Mouse (Mus musculus): ENCODE results near the gene Fancd2. TPM values are rescaled to one million over a fixed set of nuclear protein-coding genes. Genes with fewer than 3 reads are reported as not detected.

Gene Fancd2
- polyA plus RNA-seq (2014; fragmentation: Nextera tagmentation; extraction: Ambion mirVana) = 17.0 and 22.2 TPM in 2 replicates

GRCm38 (mm10) chr6:113530932-113531839, at the start of gene Fancd2, which contains the start of gene Emc3:
Gene Fancd2 (plus strand): TSS chr6:113531682.
Gene Emc3 (minus strand): TSS chr6:113531652.
- 1% methylated on average over 47 of the region's 47 CpGs for WGBS
- Histone ChIP-seq H3K4me3 (ENCODE audit: low read depth, low read length) (peak within 1 kb of the TSS; percentile 89), H3K27ac (replicated peaks; ENCODE audit: low read depth, low read length) (no peak within 1 kb of the TSS), H3K4me1 (ENCODE audit: control insufficient read depth, insufficient read depth, low read length) (peaks cover 5% of the 10 kb centered on the region), H3K9ac (ENCODE audit: low read length) (peak within 1 kb of the TSS; percentile 85), H3K27me3 (ENCODE audit: control insufficient read depth, insufficient read depth, low read length) (no peaks in the 10 kb centered on the region), H3K9me3 (ENCODE audit: control insufficient read depth, low read length) (no peaks in the 10 kb centered on the region), H3K4me2 (ENCODE audit: low read depth, severe bottlenecking) (peak within 1 kb of the TSS; percentile 79), H3K36me3 (ENCODE audit: control insufficient read depth, insufficient read depth, low read length) (no peaks in the 10 kb centered on the region)
- DNase-seq (ENCODE audit: low spot score) (peak; percentile 98), ATAC-seq (ENCODE audit: insufficient number of reproducible peaks, low FRiP score, low TSS enrichment, low read depth) (peak; percentile 82; the same call in 1 of the 2 replicates)

GRCm38 (mm10) chr6:113482477-113483099, 48.9 kb upstream of the Fancd2 start:
- no peaks in the 10 kb centered on the region for H3K9me3 ChIP-seq (ENCODE audit: control insufficient read depth, low read length)
- 2% methylated on average over 65 of the region's 65 CpGs for WGBS
- peaks cover 22% of the 10 kb centered on the region for H3K27me3 ChIP-seq (ENCODE audit: control insufficient read depth, insufficient read depth, low read length)
- DNase-seq (ENCODE audit: low spot score) (peak; percentile 40), ATAC-seq (ENCODE audit: insufficient number of reproducible peaks, low FRiP score, low TSS enrichment, low read depth) (peak; percentile 53)
- peak overlapping the region; percentile 31 for H3K4me3 ChIP-seq (ENCODE audit: low read depth, low read length)
- H3K4me2 ChIP-seq (ENCODE audit: low read depth, severe bottlenecking) = peak overlapping the region; percentile 61
- peaks cover 10% of the 10 kb centered on the region for H3K4me1 ChIP-seq (ENCODE audit: control insufficient read depth, insufficient read depth, low read length)
- H3K27ac ChIP-seq (replicated peaks; ENCODE audit: low read depth, low read length) = no peak overlapping the region
- no peaks in the 10 kb centered on the region for H3K36me3 ChIP-seq (ENCODE audit: control insufficient read depth, insufficient read depth, low read length)
- H3K9ac ChIP-seq (ENCODE audit: low read length) = peak overlapping the region; percentile 49; the same call in 1 of the 2 replicates

- H3K27me3 ChIP-seq (ENCODE audit: control insufficient read depth, insufficient read depth, low read length) = peaks cover 22% of the 10 kb centered on the region
Observed at GRCm38 (mm10) chr6:113483100-113483615, 48.3 kb upstream of the Fancd2 start, which contains the start of gene Creld1. Gene Creld1 (plus strand): TSS chr6:113483297.

GRCm38 (mm10) chr6:113483729-113484128, 47.8 kb upstream of the Fancd2 start:
- Histone ChIP-seq H3K4me2 (ENCODE audit: low read depth, severe bottlenecking) (peak overlapping the region; percentile 61), H3K27me3 (ENCODE audit: control insufficient read depth, insufficient read depth, low read length) (peaks cover 22% of the 10 kb centered on the region), H3K9ac (ENCODE audit: low read length) (peak overlapping the region; percentile 39; the same call in 1 of the 2 replicates), H3K36me3 (ENCODE audit: control insufficient read depth, insufficient read depth, low read length) (no peaks in the 10 kb centered on the region), H3K4me1 (ENCODE audit: control insufficient read depth, insufficient read depth, low read length) (peaks cover 10% of the 10 kb centered on the region), H3K27ac (replicated peaks; ENCODE audit: low read depth, low read length) (no peak overlapping the region), H3K9me3 (ENCODE audit: control insufficient read depth, low read length) (no peaks in the 10 kb centered on the region), H3K4me3 (ENCODE audit: low read depth, low read length) (peak overlapping the region; percentile 31)
- ATAC-seq (ENCODE audit: insufficient number of reproducible peaks, low FRiP score, low TSS enrichment, low read depth) = no peak
- peak; percentile 36 for DNase-seq (ENCODE audit: low spot score)
- WGBS = 13% methylated on average over 10 of the region's 10 CpGs

More at GRCm38 (mm10) chr6:113483100-113483615, 48.3 kb upstream of the Fancd2 start, which contains the start of gene Creld1:
- peak; percentile 95 for ATAC-seq (ENCODE audit: insufficient number of reproducible peaks, low FRiP score, low TSS enrichment, low read depth)
- Histone ChIP-seq H3K36me3 (ENCODE audit: control insufficient read depth, insufficient read depth, low read length) (no peaks in the 10 kb centered on the region), H3K4me3 (ENCODE audit: low read depth, low read length) (peak within 1 kb of the TSS; percentile 31), H3K4me2 (ENCODE audit: low read depth, severe bottlenecking) (peak within 1 kb of the TSS; percentile 61), H3K9me3 (ENCODE audit: control insufficient read depth, low read length) (no peaks in the 10 kb centered on the region), H3K9ac (ENCODE audit: low read length) (peak within 1 kb of the TSS; percentile 49; the same call in 1 of the 2 replicates), H3K4me1 (ENCODE audit: control insufficient read depth, insufficient read depth, low read length) (peaks cover 10% of the 10 kb centered on the region), H3K27ac (replicated peaks; ENCODE audit: low read depth, low read length) (no peak within 1 kb of the TSS)
- peak; percentile 92 for DNase-seq (ENCODE audit: low spot score)
- under 1% methylated on average over 26 of the region's 26 CpGs for WGBS

- Histone ChIP-seq H3K9ac (ENCODE audit: low read length) (no peak overlapping the region), H3K9me3 (ENCODE audit: control insufficient read depth, low read length) (no peaks in the 10 kb centered on the region), H3K27ac (replicated peaks; ENCODE audit: low read depth, low read length) (no peak overlapping the region), H3K4me1 (ENCODE audit: control insufficient read depth, insufficient read depth, low read length) (peaks cover 10% of the 10 kb centered on the region), H3K4me2 (ENCODE audit: low read depth, severe bottlenecking) (no peak overlapping the region), H3K4me3 (ENCODE audit: low read depth, low read length) (no peak overlapping the region), H3K27me3 (ENCODE audit: control insufficient read depth, insufficient read depth, low read length) (peaks cover 8% of the 10 kb centered on the region), H3K36me3 (ENCODE audit: control insufficient read depth, insufficient read depth, low read length) (no peaks in the 10 kb centered on the region)
- no peak for ATAC-seq (ENCODE audit: insufficient number of reproducible peaks, low FRiP score, low TSS enrichment, low read depth)
- 22% methylated on average over 7 of the region's 7 CpGs for WGBS
- peak; percentile 63 for DNase-seq (ENCODE audit: low spot score)
Observed at GRCm38 (mm10) chr6:113487125-113487576, 44.3 kb upstream of the Fancd2 start.

- ATAC-seq (ENCODE audit: insufficient number of reproducible peaks, low FRiP score, low TSS enrichment, low read depth) = no peak
- no peak overlapping the region for H3K4me3 ChIP-seq (ENCODE audit: low read depth, low read length)
- no peak overlapping the region for H3K9ac ChIP-seq (ENCODE audit: low read length)
- H3K36me3 ChIP-seq (ENCODE audit: control insufficient read depth, insufficient read depth, low read length) = no peaks in the 10 kb centered on the region; the same call in 1 of the 2 replicates
- no peak overlapping the region for H3K4me2 ChIP-seq (ENCODE audit: low read depth, severe bottlenecking)
- H3K27ac ChIP-seq (replicated peaks; ENCODE audit: low read depth, low read length) = no peak overlapping the region
- DNase-seq (ENCODE audit: low spot score) = no peak
- 95% methylated on average over 14 of the region's 14 CpGs for WGBS
- peaks cover 2% of the 10 kb centered on the region for H3K27me3 ChIP-seq (ENCODE audit: control insufficient read depth, insufficient read depth, low read length)
- no peaks in the 10 kb centered on the region for H3K9me3 ChIP-seq (ENCODE audit: control insufficient read depth, low read length)
- H3K4me1 ChIP-seq (ENCODE audit: control insufficient read depth, insufficient read depth, low read length) = peaks cover 13% of the 10 kb centered on the region
Observed at GRCm38 (mm10) chr6:113489410-113489809, 42.1 kb upstream of the Fancd2 start.

- Histone ChIP-seq H3K27ac (replicated peaks; ENCODE audit: low read depth, low read length) (no peak overlapping the region), H3K4me1 (ENCODE audit: control insufficient read depth, insufficient read depth, low read length) (peaks cover 8% of the 10 kb centered on the region; the same call in 1 of the 2 replicates), H3K4me3 (ENCODE audit: low read depth, low read length) (no peak overlapping the region), H3K36me3 (ENCODE audit: control insufficient read depth, insufficient read depth, low read length) (no peaks in the 10 kb centered on the region; the same call in 1 of the 2 replicates), H3K27me3 (ENCODE audit: control insufficient read depth, insufficient read depth, low read length) (peaks cover 16% of the 10 kb centered on the region), H3K4me2 (ENCODE audit: low read depth, severe bottlenecking) (no peak overlapping the region), H3K9me3 (ENCODE audit: control insufficient read depth, low read length) (no peaks in the 10 kb centered on the region), H3K9ac (ENCODE audit: low read length) (no peak overlapping the region)
- DNase-seq (ENCODE audit: low spot score) (no peak), ATAC-seq (ENCODE audit: insufficient number of reproducible peaks, low FRiP score, low TSS enrichment, low read depth) (no peak)
- 67% methylated on average over 24 of the region's 24 CpGs for WGBS
Observed at GRCm38 (mm10) chr6:113492101-113492864, 39.2 kb upstream of the Fancd2 start.
